Mouse (Mus musculus) v-Abl transformed pro-B cells (cell line): ENCODE measurements around the gene Olfr641.

Experiments used
- in situ Hi-C, 2 experiments: fragments of 400-800 bp; cut with MboI; formaldehyde crosslinking; loops; one replicate each; pipeline ENCODE4 v1.15.1; 2025; ENCODE audit not compliant: unreplicated experiment in 2 of 2

Olfr641 gene

DNA sequence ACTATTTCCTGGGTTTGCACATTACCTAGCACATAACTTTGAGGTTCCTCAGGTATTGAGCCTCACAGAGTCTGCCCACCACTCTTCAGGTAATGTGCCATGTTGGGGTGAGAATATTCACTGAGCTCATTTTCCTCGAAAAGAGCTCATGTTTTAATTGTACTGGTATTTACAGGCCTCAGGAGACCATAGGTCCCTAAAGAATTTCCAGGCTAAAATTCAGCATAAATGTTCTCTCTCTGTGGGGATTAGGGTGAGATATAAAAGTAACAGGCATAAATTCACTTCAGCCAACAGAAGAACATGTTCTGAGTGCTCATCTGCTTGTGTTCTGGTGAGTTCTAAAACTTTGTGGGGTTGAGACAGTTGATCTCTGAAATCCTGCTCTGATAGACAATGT lies at the start of gene Olfr641:
Gene Olfr641 (plus strand): TSS at position 301 of the 400 bp plus-strand sequence.
- in situ Hi-C loops: no loop called here

GRCm38 (mm10) chr7:103998446-103998845 lies 36.8 kb upstream of the Olfr641 start, which contains the start of gene Olfr638:
Gene Olfr638 (plus strand): TSS chr7:103998746.
- in situ Hi-C loops: no loop called here

DNA sequence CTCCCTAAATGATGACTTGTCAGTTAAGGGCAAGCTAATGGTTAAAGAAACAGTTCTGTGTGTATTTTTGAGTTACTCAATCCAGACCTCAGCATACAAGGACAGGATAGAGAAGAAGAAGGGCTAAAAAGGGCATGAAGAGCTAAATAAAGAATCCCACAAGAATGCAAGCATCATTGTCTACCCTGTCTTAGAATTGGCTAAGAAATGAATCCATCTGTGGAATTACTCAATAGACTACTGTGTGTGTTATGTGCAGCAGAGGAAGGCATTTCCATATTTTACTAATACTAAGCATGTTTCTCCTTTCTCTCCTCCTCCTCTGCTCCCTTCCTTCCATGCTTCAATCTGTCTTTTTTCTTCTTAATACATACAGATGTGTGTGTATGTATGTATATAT lies 36.1 kb upstream of the Olfr641 start:
- in situ Hi-C loops: no loop called here

DNA sequence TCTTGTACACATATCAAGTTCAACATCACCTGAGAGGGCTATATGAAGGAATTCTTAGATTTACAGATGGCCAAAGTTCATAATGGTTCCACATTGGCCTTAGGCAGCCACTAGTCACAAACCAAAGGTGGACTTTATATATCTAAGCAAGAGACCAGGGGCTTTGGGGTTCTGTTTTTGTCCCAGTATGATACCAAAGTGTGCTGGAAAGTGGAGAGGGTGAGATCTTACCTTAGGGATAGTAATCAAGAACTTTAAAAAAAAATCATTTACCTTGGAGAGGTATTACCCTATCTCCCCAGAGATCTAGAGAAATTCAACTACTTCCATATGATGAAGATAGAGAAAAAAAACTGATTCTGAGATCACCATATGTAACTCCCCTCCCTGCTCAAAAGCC lies 18.0 kb upstream of the Olfr641 start, which contains the start of gene Olfr639:
Gene Olfr639 (minus strand): TSS at position 101 of the 400 bp plus-strand sequence.
- in situ Hi-C loops: no loop called here

- in situ Hi-C loops: no loop called here
These were observed 16.3 kb upstream of the Olfr641 start for GRCm38 (mm10) chr7:104018953-104019352.

DNA sequence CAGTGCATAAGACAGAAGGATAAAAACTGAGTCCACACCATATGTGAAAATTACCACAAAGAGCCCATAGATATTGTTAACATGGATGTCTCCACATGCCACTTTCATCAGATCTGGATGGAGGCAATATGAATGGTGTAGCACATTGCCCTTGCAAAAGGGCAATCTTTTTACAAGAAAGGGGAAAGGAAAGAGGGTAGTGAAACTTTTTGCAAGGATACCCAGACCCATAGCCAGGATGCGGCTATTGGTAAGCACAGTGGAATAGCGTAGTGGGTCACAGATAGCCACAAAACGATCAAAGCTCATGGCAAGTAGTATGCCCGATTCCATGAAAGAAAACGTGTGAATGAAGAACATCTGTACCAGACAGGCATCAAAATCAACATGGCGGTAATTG lies 13.6 kb upstream of the Olfr641 start:
- in situ Hi-C loops: no loop called here

GRCm38 (mm10) chr7:104025473-104025872 lies 9.8 kb upstream of the Olfr641 start, which contains the start of gene Olfr640:
Gene Olfr640 (minus strand): TSS chr7:104025573.
- in situ Hi-C loops: no loop called here

DNA sequence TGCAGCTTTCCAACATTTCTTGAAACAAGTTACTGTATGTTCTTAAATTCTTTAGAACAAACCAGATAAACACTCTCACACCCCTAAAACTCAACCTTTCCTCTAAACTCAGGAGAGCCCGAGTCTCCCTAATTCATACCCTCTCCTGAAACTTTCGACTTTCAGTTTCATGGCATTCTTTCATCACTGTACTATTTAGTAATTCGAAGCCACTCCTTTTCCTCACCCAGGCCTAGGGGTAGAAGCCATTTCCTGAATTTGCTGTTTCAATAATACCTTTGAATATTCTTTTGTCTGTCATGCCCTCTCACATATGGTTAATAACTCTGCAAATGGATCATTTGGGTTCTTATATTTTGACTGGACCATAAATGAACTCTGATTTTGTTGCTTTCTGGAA lies 8.3 kb upstream of the Olfr641 start:
- in situ Hi-C loops: no loop called here

- in situ Hi-C loops: no loop called here
These were observed 15.5 kb downstream of the Olfr641 start for GRCm38 (mm10) chr7:104050745-104051144.

DNA sequence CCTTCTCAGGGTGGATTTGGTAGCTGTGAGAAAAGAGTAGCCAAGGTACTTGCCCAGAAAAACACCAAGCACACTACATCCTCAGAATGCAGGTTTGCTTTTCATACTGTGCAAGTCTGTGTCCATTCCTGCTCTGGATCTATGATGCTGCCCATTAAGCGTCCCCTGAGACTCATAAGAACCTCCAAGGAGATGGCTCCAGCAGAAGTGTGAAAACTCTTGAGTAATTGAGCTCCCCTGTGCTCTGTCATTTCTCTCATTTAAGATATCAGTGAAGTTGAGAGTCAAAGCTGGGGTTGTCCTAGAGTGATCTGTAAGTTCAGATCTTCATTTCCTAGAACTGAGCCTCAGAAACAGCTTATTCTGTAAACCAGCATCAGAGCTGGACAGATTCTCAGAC lies 17.3 kb downstream of the Olfr641 start, which contains the start of gene Olfr642:
Gene Olfr642 (minus strand): TSS at position 101 of the 400 bp plus-strand sequence.
- in situ Hi-C loops: no loop called here

DNA sequence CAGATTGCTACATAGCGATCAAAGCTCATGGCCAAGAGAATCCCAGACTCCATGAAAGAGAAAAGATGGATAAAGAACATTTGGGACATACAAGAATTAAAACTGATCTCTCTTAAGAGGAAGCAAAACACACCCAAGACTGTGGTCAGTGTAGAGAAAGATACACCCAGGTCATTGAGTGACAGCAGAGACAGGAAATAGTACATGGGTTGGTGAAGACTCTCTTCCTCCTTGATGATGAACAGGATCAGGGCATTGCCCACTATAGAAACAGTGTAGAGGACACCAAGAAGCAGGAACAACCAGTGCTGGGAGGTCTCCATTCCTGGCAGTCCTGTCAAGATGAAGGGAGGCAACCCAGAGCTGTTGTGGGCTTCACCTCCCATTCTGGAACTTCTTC lies 24.0 kb downstream of the Olfr641 start:
- in situ Hi-C loops: no loop called here

GRCm38 (mm10) chr7:104061345-104061744 lies 26.1 kb downstream of the Olfr641 start, which contains the start of gene 4930516K23Rik:
Gene 4930516K23Rik (minus strand): TSS chr7:104061445.
- in situ Hi-C loops: no loop called here

- in situ Hi-C loops: no loop called here
These were observed 36.5 kb downstream of the Olfr641 start, which contains the start of gene Olfr644 for GRCm38 (mm10) chr7:104071769-104072168. Gene Olfr644 (minus strand): TSS chr7:104071869.

- in situ Hi-C loops: no loop called here
These were observed 50.1 kb downstream of the Olfr641 start, which contains the start of gene Olfr645 for GRCm38 (mm10) chr7:104085365-104085764. Gene Olfr645 (minus strand): TSS chr7:104085465.
